16 mouse cellular contexts compared by ENCODE assay signal in the genomic region with DNA sequence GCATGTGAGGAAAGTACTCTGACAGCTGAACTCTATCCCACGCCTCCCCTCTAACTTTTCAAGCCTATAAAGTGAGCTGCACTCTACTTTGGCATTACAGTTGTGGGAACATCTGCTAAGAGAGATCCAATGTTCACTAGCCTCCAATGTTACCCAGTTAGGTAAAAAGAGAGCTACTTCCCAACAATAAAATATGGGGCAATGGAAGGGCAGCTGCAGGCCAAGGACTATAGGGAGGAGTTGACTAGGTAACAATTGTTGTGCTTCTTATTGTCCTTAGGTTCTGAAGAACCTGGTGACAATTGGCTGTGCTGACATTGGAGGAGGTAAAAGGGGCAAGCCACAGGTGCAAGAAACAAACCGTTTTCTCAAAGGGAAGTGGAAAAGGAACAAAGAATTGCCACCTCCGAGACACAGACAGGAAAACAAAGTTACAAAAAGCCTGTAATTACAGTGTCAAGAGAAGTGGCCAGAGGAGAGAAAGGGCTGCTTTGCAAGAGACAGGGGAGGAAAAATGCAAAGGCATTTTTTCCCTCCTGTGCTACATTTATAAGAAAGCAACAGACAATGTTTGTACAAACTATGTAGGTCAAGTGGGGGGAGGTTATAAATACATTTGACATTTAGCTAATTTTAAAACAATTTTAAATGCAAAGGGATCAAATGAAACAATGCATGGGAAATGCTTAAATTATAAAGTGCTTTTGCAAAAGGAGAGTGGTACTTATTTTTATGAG. TPM values are rescaled to one million over a fixed set of nuclear protein-coding genes. Genes with fewer than 3 reads are reported as not detected.
A peak's percentile ranks its signal among the peaks of the same experiment; 100 is the strongest.
DNase-seq lines count a peak whose midpoint lies in the region; ATAC-seq and TF ChIP-seq lines count a peak whose summit lies in the region.
"Had no signal": no experiment of that assay in that cellular context is flagged by ENCODE, and none has a peak within 500 bp of the region (broad histone marks: within the 10 kb centered on the region; RNA-seq: fewer than 3 reads in every experiment).

No protein-coding gene starts in this region.

- no peaks in the 10 kb centered on the region for H3K4me1 ChIP-seq in kidney, adult 2 months (ENCODE audit: control insufficient read depth, insufficient read depth, low read length)
- H3K4me1 ChIP-seq in stomach, embryonic 14.5 days (ENCODE audit: control insufficient read depth, insufficient read depth, low read length), result peaks cover 9% of the 10 kb centered on the region
- H3K4me1 ChIP-seq in forebrain, embryonic 14.5 days (ENCODE audit: control insufficient read depth, insufficient read depth, low read length), result no peaks in the 10 kb centered on the region
- H3K4me1 ChIP-seq in forebrain, embryonic 16.5 days (replicated peaks; ENCODE audit: control insufficient read depth, insufficient read depth, low read length), result no peaks in the 10 kb centered on the region
- H3K4me1 ChIP-seq: midbrain, embryonic 13.5 days; neural tube, embryonic 12.5 days had no signal

- WGBS in kidney, adult 2 months, result 50% methylated on average over 3 of the region's 3 CpGs
- 20% methylated on average over 3 of the region's 3 CpGs for WGBS in stomach, embryonic 14.5 days
- 55% methylated on average over 3 of the region's 3 CpGs for WGBS in forebrain, embryonic 14.5 days
- 43% methylated on average over 3 of the region's 3 CpGs for WGBS in forebrain, embryonic 16.5 days

- TF ChIP-seq CTCF in kidney, adult 2 months (conservative IDR thresholded peaks at IDR 0.05; ENCODE audit: insufficient read depth, insufficient read length, low read depth, low read length), result no peak

- H3K27ac ChIP-seq in kidney, adult 2 months (ENCODE audit: insufficient read depth, low read depth, low read length), result peak overlapping the region; percentile 52; the same call in 1 of the 2 replicates
- peak overlapping the region; percentile 77 for H3K27ac ChIP-seq in stomach, embryonic 14.5 days (ENCODE audit: low read length)
- no peak overlapping the region for H3K27ac ChIP-seq in forebrain, embryonic 14.5 days (ENCODE audit: low read depth, low read length)
- no peak overlapping the region for H3K27ac ChIP-seq in forebrain, embryonic 16.5 days (ENCODE audit: low read length)
- H3K27ac ChIP-seq: gastrocnemius, adult 2 months; midbrain, embryonic 13.5 days; neural tube, embryonic 12.5 days had no signal

- H3K36me3 ChIP-seq in kidney, adult 2 months (ENCODE audit: control insufficient read depth, insufficient read depth, low read length), result no peaks in the 10 kb centered on the region
- H3K36me3 ChIP-seq in stomach, embryonic 14.5 days (ENCODE audit: control insufficient read depth, insufficient read depth, low read length), result no peaks in the 10 kb centered on the region
- no peaks in the 10 kb centered on the region for H3K36me3 ChIP-seq in forebrain, embryonic 14.5 days (ENCODE audit: control insufficient read depth, insufficient read depth, low read length)
- H3K36me3 ChIP-seq in forebrain, embryonic 16.5 days (ENCODE audit: control insufficient read depth, insufficient read depth), result no peaks in the 10 kb centered on the region
- H3K36me3 ChIP-seq: midbrain, embryonic 13.5 days; neural tube, embryonic 12.5 days had no signal

- no peak overlapping the region for H3K4me3 ChIP-seq in kidney, adult 2 months (ENCODE audit: insufficient read depth, low read depth, low read length)
- no peak overlapping the region for H3K4me3 ChIP-seq in stomach, embryonic 14.5 days (ENCODE audit: low read depth, low read length)
- no peak overlapping the region for H3K4me3 ChIP-seq in forebrain, embryonic 14.5 days (ENCODE audit: low read depth, low read length)
- no peak overlapping the region for H3K4me3 ChIP-seq in forebrain, embryonic 16.5 days (replicated peaks; ENCODE audit: low read length)
- H3K4me3 ChIP-seq: gastrocnemius, adult 2 months; midbrain, embryonic 13.5 days; neural tube, embryonic 12.5 days had no signal

- ATAC-seq in stomach, embryonic 14.5 days (ENCODE audit: insufficient number of reproducible peaks, insufficient read depth, low FRiP score, low read depth), result no peak
- ATAC-seq in forebrain, embryonic 14.5 days, result no peak
- ATAC-seq in forebrain, embryonic 16.5 days, result no peak
- ATAC-seq: inflammation-experienced regulatory T-cells, adult 6 months; midbrain, embryonic 13.5 days had no signal

- no peaks in the 10 kb centered on the region for H3K9me3 ChIP-seq in stomach, embryonic 14.5 days (ENCODE audit: control insufficient read depth, low read depth, low read length)
- H3K9me3 ChIP-seq in forebrain, embryonic 14.5 days (replicated peaks; ENCODE audit: control insufficient read depth, low read length), result no peaks in the 10 kb centered on the region
- H3K9me3 ChIP-seq in forebrain, embryonic 16.5 days (ENCODE audit: control insufficient read depth, low read length), result no peaks in the 10 kb centered on the region
- H3K9me3 ChIP-seq: midbrain, embryonic 13.5 days; neural tube, embryonic 12.5 days had no signal

- no peak for TF ChIP-seq POLR2A in kidney, adult 2 months (IDR thresholded peaks at IDR 0.05; ENCODE audit: low read depth, low read length)

- no peak overlapping the region for H3K9ac ChIP-seq in stomach, embryonic 14.5 days (replicated peaks; ENCODE audit: low read depth, low read length)
- H3K9ac ChIP-seq in forebrain, embryonic 14.5 days (ENCODE audit: low read length), result no peak overlapping the region
- no peak overlapping the region for H3K9ac ChIP-seq in forebrain, embryonic 16.5 days (replicated peaks; ENCODE audit: low read depth, low read length)
- H3K9ac ChIP-seq: midbrain, embryonic 13.5 days; neural tube, embryonic 12.5 days had no signal

- H3K27me3 ChIP-seq in kidney, adult 2 months (replicated peaks; ENCODE audit: control insufficient read depth, insufficient read depth, low read length), result no peaks in the 10 kb centered on the region
- H3K27me3 ChIP-seq in stomach, embryonic 14.5 days (ENCODE audit: control insufficient read depth, insufficient read depth, low read length), result no peaks in the 10 kb centered on the region
- H3K27me3 ChIP-seq in forebrain, embryonic 14.5 days (replicated peaks; ENCODE audit: control insufficient read depth, insufficient read depth, low read length), result no peaks in the 10 kb centered on the region
- no peaks in the 10 kb centered on the region for H3K27me3 ChIP-seq in forebrain, embryonic 16.5 days (replicated peaks; ENCODE audit: control insufficient read depth, insufficient read depth, low read length)
- H3K27me3 ChIP-seq: midbrain, embryonic 13.5 days; neural tube, embryonic 12.5 days; Patski had no signal

- DNase-seq in kidney, adult 2 months, result no peak
- DNase-seq in kidney, adult 9 months, result no peak
- DNase-seq in spleen, postnatal 36 days (ENCODE audit: low spot score in 2 of 2), result peak; percentile 32 to 34
- DNase-seq in spleen, postnatal 14 days (ENCODE audit: low spot score in 2 of 2), result no peak
- peak; percentile 56 for DNase-seq in thymus, postnatal 4 days
- DNase-seq in forebrain, embryonic 14.5 days (ENCODE audit: low spot score), result no peak
- DNase-seq: adrenal gland, adult 2 months; cerebellum, postnatal 10 days; gastrocnemius, adult 2 months; heart, postnatal 4 days had no signal

- no peak overlapping the region for H3K4me2 ChIP-seq in stomach, embryonic 14.5 days (replicated peaks; ENCODE audit: low read depth, low read length)
- H3K4me2 ChIP-seq in forebrain, embryonic 14.5 days (ENCODE audit: low read length), result no peak overlapping the region
- no peak overlapping the region for H3K4me2 ChIP-seq in forebrain, embryonic 16.5 days (ENCODE audit: low read length)
- H3K4me2 ChIP-seq: midbrain, embryonic 13.5 days; neural tube, embryonic 12.5 days had no signal

RNA-seq across cellular contexts. Expression of gene Lclat1, which starts 54.1 kb away (rescaled TPM):
- polyA plus RNA-seq in kidney, adult 2 months (2012; rRNA removed), result 17.3 and 18.8 TPM in 2 replicates
- polyA plus RNA-seq in stomach, embryonic 14.5 days (2014; fragmentation: Nextera tagmentation; extraction: Ambion mirVana), result 20.0 and 22.2 TPM in 2 replicates
- polyA plus RNA-seq in forebrain, embryonic 14.5 days (2014; fragmentation: Nextera tagmentation; extraction: Ambion mirVana), result 12.2 and 15.7 TPM in 2 replicates
- 9.6 and 9.8 TPM in 2 replicates for polyA plus RNA-seq in forebrain, embryonic 16.5 days (2015; fragmentation: Nextera tagmentation; extraction: Ambion mirVana)

Comparison
In these comparisons a context has a peak if more than half of its experiments do, and no peak if none do; other contexts are left out.
1. DNase-seq: peak in spleen, postnatal 36 days (2 of 2) and thymus, postnatal 4 days (single experiment); none in kidney, adult 2 months (single experiment), kidney, adult 9 months (single experiment), spleen, postnatal 14 days (0 of 2) and forebrain, embryonic 14.5 days (single experiment).
2. H3K27ac ChIP-seq: peak in kidney, adult 2 months (single experiment) and stomach, embryonic 14.5 days (single experiment); none in forebrain, embryonic 14.5 days (single experiment) and forebrain, embryonic 16.5 days (single experiment).